Mouse (Mus musculus): ENCODE results near the gene Nt5dc1. TPM values are rescaled to one million over a fixed set of nuclear protein-coding genes. Genes with fewer than 3 reads are reported as not detected.
"Not testable (repeated sequence)": the region's sequence is repeated elsewhere in the genome, so short reads cannot be mapped to it uniquely, and the experiment has no call there.

Nt5dc1 gene
- total RNA-seq (2021), result 1 to 10 TPM; 4.6 to 5.2 TPM
- long read RNA-seq, experiment 1, partial matches to known transcripts, result 0 of 5 reads
- long read RNA-seq, experiment 1, other reads (novel, unspliced or antisense), result 1 of 5 reads
- long read RNA-seq, experiment 2, partial matches to known transcripts, result 0 of 5 reads
- long read RNA-seq, experiment 2, other reads (novel, unspliced or antisense), result 1 of 5 reads

- peak; percentile 94 for DNase-seq (ENCODE audit: low spot score)
Observed at GRCm38 (mm10) chr10:34418204-34418756, at the start of gene Nt5dc1. Nt5dc1 (minus strand) TSS chr10:34418552.

GRCm38 (mm10) chr10:34464321-34464720 is 46.0 kb upstream of the Nt5dc1 start:
- no peak for DNase-seq (ENCODE audit: low spot score)

GRCm38 (mm10) chr10:34461451-34461850 is 43.1 kb upstream of the Nt5dc1 start:
- no peak for DNase-seq (ENCODE audit: low spot score)

- no peak for DNase-seq (ENCODE audit: low spot score)
Observed at GRCm38 (mm10) chr10:34449469-34449868, 31.1 kb upstream of the Nt5dc1 start.

- not testable (repeated sequence) for DNase-seq (ENCODE audit: low spot score)
Observed at GRCm38 (mm10) chr10:34434191-34434590, 15.8 kb upstream of the Nt5dc1 start.

- no peak for DNase-seq (ENCODE audit: low spot score)
Observed at GRCm38 (mm10) chr10:34431783-34432182, 13.4 kb upstream of the Nt5dc1 start.

- DNase-seq (ENCODE audit: low spot score), result not testable (repeated sequence)
Observed at GRCm38 (mm10) chr10:34418794-34419193, 442 bp upstream of the Nt5dc1 start.

GRCm38 (mm10) chr10:34399267-34399666 is 19.1 kb downstream of the Nt5dc1 start:
- no peak for DNase-seq (ENCODE audit: low spot score)

- DNase-seq (ENCODE audit: low spot score), result no peak
Observed at GRCm38 (mm10) chr10:34396959-34397358, 21.4 kb downstream of the Nt5dc1 start.

- DNase-seq (ENCODE audit: low spot score), result no peak
Observed at GRCm38 (mm10) chr10:34389681-34390080, 28.7 kb downstream of the Nt5dc1 start, which contains the start of gene Col10a1. Col10a1 (plus strand) TSS chr10:34389981.

- no peak for DNase-seq (ENCODE audit: low spot score)
Observed at GRCm38 (mm10) chr10:34385636-34386035, 32.7 kb downstream of the Nt5dc1 start.

- DNase-seq (ENCODE audit: low spot score), result no peak
Observed at GRCm38 (mm10) chr10:34373332-34373731, 45.0 kb downstream of the Nt5dc1 start.

GRCm38 (mm10) chr10:34368138-34368537 is 50.2 kb downstream of the Nt5dc1 start:
- no peak for DNase-seq (ENCODE audit: low spot score)

- DNase-seq (ENCODE audit: low spot score), result peak; percentile 13
Observed at GRCm38 (mm10) chr10:34363756-34364155, 54.6 kb downstream of the Nt5dc1 start.

GRCm38 (mm10) chr10:34358263-34358662 is 60.1 kb downstream of the Nt5dc1 start:
- no peak for DNase-seq (ENCODE audit: low spot score)

- no peak for DNase-seq (ENCODE audit: low spot score)
Observed at GRCm38 (mm10) chr10:34352166-34352565, 66.2 kb downstream of the Nt5dc1 start.

GRCm38 (mm10) chr10:34341886-34342285 is 76.5 kb downstream of the Nt5dc1 start:
- DNase-seq (ENCODE audit: low spot score), result no peak

GRCm38 (mm10) chr10:34341014-34341413 is 77.3 kb downstream of the Nt5dc1 start:
- no peak for DNase-seq (ENCODE audit: low spot score)

- DNase-seq (ENCODE audit: low spot score), result peak; percentile 28
Observed at GRCm38 (mm10) chr10:34328310-34328709, 90.0 kb downstream of the Nt5dc1 start.

- DNase-seq (ENCODE audit: low spot score), result no peak
Observed at GRCm38 (mm10) chr10:34327144-34327543, 91.2 kb downstream of the Nt5dc1 start.

GRCm38 (mm10) chr10:34326701-34327100 is 91.7 kb downstream of the Nt5dc1 start:
- no peak for DNase-seq (ENCODE audit: low spot score)

- no peak for DNase-seq (ENCODE audit: low spot score)
Observed at GRCm38 (mm10) chr10:34320809-34321208, 97.5 kb downstream of the Nt5dc1 start.

GRCm38 (mm10) chr10:34317217-34317606 is 101.1 kb downstream of the Nt5dc1 start:
- DNase-seq (ENCODE audit: low spot score), result no peak

All from gastrocnemius, adult 18-20 months (tissue).